Mouse (Mus musculus) embryonic stem cell, embryonic (primary cell): ENCODE data around the gene Gli3.

Experiments used
- CTCF ChIA-PET, 4 experiments: fragments of 300-600 bp in 2 of 4; fragments of 350-600 bp in 2 of 4; sonication (Branson Sonifier 250); formaldehyde crosslinking; loops; one replicate each; lab custom pipeline; 2022; ENCODE audit warnings: inconsistent platforms in 2 of 4; lab: Charles Lee
- POLR2A ChIA-PET, 4 experiments: fragments of 300-600 bp in 2 of 4; fragments of 350-600 bp in 2 of 4; sonication (Branson Sonifier 250); formaldehyde crosslinking; loops; one replicate each; lab custom pipeline; 2022; ENCODE audit warnings: antibody characterized with exemption in 4 of 4, inconsistent platforms in 1 of 4; lab: Charles Lee

Gli3 gene

DNA sequence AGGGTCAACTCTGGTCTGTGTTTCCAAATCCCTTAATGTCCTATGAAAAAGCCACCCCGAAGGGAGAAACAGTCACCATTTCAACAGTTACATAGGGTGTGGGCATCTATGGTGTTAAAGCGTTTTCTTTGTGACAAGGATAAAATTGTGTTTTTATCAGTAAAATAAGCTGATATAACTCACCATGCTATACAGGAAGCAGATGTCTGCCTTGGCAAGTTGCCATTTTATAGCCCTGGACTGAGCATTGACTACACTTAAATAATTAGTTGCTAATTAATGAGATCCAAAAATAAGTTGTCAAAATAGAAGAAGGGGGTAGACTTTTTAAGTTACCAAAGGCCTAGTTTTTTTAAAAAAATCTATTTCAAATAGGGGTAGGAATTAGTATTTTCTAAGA lies 11.4 kb downstream of the Gli3 start:
- CTCF ChIA-PET = no interaction called here
- POLR2A ChIA-PET = no interaction called here

DNA sequence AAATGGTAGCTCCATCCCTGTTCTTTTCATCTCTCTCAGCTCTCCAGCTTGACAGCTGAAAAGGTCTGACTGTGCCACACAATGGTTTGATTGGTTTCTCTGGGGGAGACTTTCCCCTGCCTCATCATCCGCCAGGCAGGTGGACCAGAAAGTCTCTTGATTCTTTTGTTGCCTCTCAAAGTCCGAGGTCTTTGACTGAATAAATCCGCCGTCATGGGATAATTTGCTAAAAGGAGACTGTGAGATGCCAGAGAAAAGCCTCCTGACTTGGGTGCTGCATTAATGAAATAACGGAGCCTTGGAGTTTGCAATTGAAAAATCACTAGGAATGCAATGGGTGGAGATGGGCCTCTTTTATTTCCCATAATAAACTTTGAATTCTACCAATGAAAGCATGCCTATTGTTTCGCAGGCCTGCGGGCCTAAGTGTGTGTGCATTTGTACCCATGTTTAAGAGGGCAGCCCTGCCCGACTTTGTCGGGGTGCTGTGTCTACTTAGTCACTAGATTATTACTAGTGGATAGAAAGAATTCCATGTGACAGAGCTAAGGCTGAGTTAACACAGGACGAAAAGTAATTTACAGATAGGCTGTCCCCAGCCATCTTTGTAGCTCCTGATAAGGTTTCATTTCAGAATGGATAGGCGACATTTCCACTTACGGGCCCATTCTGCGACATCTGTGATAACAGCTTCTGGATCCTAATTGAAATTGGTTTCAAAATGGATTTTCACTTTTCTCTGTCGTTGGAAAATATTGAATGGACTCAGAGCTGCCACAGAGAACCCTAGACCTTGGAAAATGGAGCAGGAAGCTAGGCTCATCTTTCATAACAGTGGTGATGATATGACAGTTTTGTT lies 23.2 kb downstream of the Gli3 start:
- CTCF ChIA-PET = no interaction called here

DNA sequence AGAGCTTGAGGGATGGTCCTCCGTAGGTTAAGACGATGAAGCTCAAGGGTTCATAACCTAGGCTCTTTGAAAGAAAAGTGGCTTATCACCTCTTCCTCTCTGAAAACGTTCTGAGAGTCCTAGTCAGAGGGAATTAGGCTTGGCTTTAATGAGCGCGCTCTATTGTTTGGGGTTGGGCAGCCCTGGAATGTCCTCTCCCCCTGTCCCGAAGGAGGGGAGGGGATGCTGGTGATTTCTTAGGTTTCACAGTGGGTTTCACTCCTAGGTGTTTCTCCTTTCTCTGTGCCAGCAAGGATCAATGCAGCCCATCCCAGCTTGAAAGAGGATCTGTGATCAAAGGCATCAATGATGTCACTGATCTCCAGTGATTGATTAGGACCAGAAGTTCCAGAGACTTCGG lies 24.3 kb downstream of the Gli3 start:
- ChIA-PET CTCF (no interaction called here), POLR2A (no interaction called here)

More for the DNA sequence above, 23.2 kb downstream of the Gli3 start:
- POLR2A ChIA-PET = interaction anchor here in 2 of 4 experiments (0.7 to 1.4 kb wide), 2 partner anchors 18 to 1382 kb away, joined by 3 read pairs; no protein-coding TSS in a partner anchor

DNA sequence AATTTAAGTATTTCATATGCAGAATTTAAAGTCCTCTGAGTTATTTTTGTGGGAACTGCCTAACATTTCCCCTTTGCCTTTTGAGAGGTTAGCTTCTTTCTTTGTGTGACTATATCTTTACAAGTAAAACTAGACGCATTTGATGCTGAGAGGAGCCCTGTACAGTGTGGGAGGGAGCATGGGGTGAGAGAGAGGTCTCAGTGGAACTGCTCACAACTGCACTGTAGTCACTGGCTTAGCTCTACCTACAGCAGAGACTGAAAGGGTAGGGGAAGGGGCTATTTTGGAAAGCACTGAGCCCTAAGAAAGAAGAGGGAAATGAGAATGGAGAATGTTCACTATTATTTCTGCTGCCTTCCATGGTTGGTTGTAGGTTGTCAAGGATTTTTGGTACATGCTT lies 25.0 kb downstream of the Gli3 start:
- ChIA-PET POLR2A (interaction anchor here in 1 of 4 experiments (0.6 kb wide), 1 partner anchor 119 kb away, joined by 4 read pairs; no protein-coding TSS in a partner anchor), CTCF (no interaction called here)

DNA sequence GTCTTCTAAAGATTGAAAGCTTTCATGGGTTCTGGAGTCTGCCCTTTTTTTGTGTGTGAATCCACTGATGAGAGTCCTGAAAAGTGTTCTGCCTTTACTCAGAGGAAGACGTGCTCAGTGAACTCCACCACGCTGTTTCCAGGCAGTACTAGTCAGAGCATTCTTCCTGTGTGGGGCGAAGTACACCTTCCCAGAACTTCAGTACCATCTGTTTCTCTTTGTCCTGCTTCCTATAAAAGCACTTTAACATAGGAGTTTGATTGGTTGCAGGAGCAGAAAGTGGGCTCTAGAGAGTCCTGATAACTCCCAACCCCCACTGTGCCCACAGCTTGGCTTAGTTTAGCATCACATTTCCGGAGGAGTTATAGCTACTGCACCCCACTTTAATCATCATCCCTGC lies 32.8 kb downstream of the Gli3 start:
- POLR2A ChIA-PET = no interaction called here
- CTCF ChIA-PET = no interaction called here

DNA sequence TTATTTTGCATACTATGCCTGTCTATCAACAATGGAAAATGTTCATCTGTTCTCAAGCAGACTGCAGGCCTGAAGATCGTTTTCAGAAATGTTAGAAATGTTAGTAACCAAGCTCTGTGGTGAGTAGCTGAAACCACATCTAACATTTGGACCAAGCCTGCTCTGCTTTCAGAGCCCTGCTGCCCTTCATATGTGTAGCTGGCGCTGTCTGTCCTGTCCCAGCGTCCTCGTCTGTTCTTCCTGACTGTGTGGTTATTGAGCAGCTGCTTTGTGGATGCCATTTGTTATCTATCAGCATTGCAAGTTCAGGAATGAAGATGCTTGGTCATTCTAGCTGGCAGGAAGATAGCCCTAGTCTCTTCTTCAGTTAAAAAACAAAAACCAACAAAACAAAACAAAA lies 35.3 kb downstream of the Gli3 start:
- POLR2A ChIA-PET = no interaction called here
- CTCF ChIA-PET = no interaction called here

DNA sequence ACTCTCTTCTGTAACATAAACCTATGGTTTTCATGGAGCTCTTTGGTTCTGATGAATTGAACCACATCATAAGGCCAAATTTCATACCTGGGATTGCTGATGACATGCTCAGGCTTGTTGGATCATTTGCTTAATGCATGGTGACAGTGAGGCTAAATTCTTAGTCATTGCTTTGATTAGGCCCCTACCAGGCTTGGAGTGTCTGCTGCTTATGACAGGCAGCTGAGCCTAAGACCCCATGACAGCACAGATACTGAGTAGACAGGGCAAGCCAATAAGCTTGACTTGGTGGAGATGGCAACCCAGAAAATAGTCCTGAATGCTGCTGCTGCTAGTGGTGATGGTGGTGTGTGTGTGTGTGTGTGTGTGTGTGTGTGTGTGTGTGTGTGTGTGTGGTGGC lies 47.9 kb downstream of the Gli3 start:
- CTCF ChIA-PET = no interaction called here
- POLR2A ChIA-PET = interaction anchor here in 1 of 4 experiments (0.6 kb wide), 1 partner anchor 243 kb away, joined by 3 read pairs; no protein-coding TSS in a partner anchor

DNA sequence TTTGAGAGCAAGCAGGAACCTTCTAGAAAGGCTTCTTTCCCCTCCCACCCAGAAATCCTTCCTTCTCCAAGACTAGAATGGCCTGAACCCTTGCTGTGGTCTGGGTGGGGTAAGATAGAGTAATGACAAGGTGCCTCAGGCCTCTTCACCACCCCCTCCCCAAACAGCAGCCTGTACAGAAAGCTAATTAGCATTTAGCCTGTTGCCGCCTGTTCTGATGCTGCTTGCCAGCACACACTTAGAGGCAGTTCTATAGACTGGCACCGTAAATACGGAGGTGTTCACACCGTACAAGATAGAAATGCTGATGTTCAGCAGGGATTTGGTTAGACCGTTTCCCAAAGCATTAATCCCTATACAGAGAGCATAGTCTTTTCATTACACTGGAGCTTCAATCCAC lies 50.1 kb downstream of the Gli3 start:
- ChIA-PET CTCF (no interaction called here), POLR2A (interaction anchor here in 1 of 4 experiments (0.5 kb wide), 1 partner anchor 28 kb away, joined by 3 read pairs; no protein-coding TSS in a partner anchor)

DNA sequence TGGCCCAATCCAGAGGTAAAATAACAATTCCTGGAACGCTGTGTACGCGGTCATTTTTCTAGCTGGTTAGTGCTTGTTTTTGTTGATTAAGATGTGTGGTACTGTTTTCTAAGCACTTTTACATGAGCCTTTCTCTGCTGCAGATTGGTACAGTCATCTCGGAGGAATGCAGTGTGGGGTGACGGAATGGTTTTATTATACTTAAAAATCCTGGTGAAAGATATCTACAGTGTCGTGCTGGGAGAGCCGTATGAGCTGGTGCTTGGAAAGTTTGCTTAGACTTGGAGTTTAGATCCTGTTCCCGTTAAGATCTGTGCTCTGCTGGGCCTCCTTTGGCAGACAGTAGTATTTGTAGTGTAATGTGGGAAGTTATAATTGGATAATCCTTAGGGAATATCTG lies 51.0 kb downstream of the Gli3 start:
- ChIA-PET CTCF (no interaction called here), POLR2A (interaction anchor here in 1 of 4 experiments (0.8 kb wide), 1 partner anchor 285 kb away, joined by 4 read pairs; no protein-coding TSS in a partner anchor)

DNA sequence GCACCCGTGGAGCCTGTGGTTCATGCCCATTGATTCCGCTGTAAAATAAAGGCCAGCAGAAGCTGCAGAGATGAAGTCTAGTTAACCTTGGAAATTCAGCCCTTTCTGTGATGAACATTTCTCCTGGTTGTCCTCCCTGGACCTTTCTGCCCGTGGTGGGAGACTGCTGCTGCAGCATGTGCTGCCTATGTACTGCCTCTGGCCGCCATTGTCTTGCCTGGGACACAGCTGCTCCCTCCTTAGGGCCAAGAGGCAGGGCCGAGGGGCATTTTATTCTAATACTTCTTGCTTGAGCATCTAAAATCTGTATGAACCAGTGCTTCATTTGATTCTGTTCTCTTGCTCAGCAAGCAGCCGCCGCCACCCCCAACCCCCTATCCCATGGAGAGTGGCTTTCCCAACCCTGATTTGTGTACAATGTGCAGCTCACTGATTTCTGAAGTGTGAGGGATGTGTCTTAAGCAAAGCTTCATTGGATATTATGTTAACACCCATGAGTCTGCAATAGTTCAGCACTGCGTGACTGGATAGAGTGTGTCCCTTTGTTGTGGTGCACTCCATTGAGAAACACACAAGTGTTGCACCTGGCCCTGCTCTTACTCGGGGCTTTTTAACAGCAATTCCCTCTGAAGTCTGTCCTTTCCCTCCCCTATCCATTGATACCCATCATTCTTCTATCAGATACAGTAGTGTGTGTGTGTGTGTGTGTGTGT lies 54.2 kb downstream of the Gli3 start:
- CTCF ChIA-PET = interaction anchor here in 1 of 4 experiments (0.7 kb wide), 1 partner anchor 27 kb away, joined by 3 read pairs; no protein-coding TSS in a partner anchor
- POLR2A ChIA-PET = interaction anchor here in 1 of 4 experiments (0.9 kb wide), 1 partner anchor 28 kb away, joined by 3 read pairs; no protein-coding TSS in a partner anchor

DNA sequence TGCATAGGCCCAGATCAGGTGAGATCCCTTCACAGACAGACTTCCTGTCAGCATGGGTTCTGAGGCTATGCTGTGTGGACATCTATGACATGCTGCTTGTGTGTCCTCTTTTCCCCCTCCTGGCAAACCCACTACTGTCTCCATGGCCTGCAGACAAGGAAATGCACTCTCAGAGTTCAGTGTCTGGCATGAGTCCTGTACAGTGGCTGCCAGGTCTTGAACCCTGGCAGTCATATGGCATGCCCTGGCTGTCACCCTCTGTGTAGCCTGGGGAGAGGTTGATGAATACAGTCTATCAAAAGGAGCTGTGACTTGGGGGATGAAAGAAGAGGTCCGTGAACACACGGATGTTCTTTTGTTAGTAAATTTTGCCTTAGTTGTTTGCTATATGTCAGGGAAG lies 57.3 kb downstream of the Gli3 start:
- CTCF ChIA-PET = no interaction called here
- POLR2A ChIA-PET = no interaction called here

DNA sequence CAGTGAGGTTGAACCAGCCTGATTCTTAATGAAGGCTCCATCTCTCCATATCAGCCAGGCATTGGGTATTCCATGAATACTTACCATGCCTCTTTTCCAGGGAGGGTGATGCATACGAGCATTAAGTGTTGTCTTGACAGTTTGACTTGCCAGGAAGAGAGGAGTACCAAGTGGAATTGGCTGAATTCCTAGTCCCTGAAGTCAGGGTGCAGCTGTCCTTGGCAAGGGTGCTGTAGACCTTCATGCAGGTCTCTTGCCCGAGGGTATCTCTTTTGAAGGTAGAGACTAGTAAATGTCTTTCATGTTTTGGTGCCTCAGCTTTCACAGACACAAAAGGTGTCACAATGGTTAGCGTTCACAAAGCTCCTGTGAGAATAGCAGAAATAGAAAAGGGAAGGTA lies 59.1 kb downstream of the Gli3 start:
- ChIA-PET CTCF (no interaction called here), POLR2A (interaction anchor here in 1 of 4 experiments (0.7 kb wide), 1 partner anchor 23 kb away, joined by 3 read pairs; no protein-coding TSS in a partner anchor)

DNA sequence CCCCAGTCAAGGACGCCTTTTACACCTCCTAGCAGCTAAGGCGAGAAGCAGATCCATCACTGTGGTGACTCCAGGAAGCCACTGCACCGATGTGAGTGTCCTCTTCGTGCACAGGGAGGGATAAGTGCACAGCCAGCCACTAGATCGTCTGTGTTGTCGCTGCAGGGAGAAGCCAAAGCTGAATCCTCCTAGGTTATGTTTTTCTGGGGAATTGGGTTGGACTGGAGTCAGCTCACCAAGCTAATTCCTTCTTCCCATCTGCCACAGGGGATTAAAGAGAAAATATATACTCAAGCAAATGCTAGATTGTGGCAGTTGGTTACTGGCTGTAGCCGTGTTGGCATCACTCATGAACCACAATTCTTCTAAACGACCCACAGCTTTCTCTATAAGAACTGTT lies 61.2 kb downstream of the Gli3 start:
- POLR2A ChIA-PET = interaction anchor here in 1 of 4 experiments (1.2 kb wide), 1 partner anchor 19 kb away, joined by 4 read pairs; no protein-coding TSS in a partner anchor
- CTCF ChIA-PET = no interaction called here

DNA sequence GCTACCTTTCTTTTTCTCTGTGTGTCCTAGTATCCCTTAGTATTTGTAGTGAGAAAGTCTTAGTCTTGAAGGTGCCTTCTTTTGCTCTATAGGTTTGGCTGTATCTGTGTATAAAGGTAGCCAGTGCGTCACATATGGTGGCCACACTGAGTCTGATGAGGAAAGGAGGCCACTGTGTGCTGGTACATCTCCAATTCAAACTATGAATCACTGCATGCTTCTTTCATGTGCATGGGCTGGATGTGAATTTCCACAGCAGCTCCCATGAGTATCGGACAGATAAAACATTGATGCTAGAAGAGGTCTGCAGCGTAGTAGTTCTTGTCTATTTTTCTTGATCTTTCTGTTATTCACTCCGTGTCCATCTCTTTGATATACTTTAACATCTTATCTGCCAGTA lies 63.7 kb downstream of the Gli3 start:
- CTCF ChIA-PET = interaction anchor here in 1 of 4 experiments (0.6 kb wide), 1 partner anchor 229 kb away, joined by 3 read pairs; no protein-coding TSS in a partner anchor

DNA sequence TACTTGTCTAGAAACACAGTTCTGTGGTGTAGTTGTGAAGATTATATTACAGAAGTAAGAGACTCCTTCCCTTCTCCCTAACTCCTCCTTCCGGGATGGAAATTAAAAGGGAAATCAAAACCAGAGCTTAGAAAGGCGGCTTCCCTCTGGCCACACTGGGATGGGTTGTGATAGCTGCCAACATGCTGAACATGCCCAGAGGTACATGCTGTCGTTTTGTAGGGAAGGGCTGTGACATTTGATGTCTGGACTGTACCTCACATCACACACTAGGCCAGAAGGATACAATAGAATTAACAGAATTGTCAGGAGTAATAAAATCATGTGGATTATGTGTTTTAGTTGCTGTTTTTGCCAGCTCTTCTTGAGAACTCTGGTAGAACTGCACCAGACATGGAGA lies 68.5 kb downstream of the Gli3 start:
- POLR2A ChIA-PET = no interaction called here

More for the DNA sequence above, 63.7 kb downstream of the Gli3 start:
- POLR2A ChIA-PET = no interaction called here

DNA sequence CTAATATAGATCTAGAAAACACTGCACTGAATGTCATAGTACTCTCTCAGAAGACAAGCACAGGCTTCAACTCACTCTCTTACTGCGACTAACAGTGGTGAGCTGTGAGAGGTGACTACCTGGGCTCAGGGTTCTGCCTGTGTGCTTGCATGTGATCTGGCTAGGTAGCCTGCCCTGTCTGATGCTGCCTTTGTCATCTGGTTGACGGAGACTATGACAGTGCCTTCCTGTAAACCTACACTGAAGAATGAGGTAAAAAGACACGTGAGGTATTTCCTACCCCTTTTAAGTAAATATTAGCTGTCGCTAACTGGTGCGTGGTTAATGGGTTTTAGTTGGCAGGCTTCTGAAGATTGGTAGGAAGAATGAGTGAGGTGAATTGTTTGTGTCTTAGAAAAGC lies 74.2 kb downstream of the Gli3 start:
- CTCF ChIA-PET = no interaction called here
- POLR2A ChIA-PET = no interaction called here

More for the DNA sequence above, 68.5 kb downstream of the Gli3 start:
- CTCF ChIA-PET = no interaction called here

DNA sequence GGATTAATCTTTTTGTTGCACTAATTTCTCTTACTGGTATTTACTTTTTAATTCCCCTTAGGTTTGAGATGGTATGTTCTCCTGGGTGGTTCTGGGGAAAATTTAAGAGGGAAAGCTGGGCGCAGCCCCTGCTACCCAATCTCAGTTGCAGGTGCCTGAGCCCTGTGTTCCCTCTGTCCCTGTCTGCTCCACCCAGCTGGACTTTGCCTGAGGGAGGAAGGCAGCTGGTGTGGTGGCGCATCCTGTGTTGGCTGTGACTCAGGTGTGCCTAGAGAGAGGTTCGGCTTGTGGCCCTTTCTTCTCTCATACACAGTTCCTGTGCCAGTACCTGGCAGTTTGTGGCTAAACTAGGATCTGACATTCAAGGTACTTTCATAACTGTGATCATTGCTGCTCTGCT lies 74.6 kb downstream of the Gli3 start:
- POLR2A ChIA-PET = no interaction called here
- CTCF ChIA-PET = no interaction called here

DNA sequence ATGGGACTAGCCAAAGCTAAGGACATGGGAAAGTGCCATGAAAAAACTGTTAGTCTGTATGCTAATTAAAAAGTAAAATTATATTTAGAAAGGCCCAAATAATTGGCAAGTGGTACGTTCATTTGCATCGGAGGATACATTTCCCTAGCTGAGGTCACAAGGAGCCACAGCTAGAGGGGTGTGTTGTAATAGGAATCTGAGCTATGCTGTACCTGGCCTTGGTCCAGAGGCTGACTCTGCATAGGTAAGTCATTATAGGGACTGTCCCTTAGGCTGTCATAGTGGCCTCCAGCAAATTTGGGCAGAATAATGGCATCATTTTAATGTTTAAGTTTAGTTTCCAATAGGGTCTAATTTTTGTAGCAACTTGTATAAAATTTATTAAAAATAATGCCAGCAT lies 75.4 kb downstream of the Gli3 start:
- ChIA-PET CTCF (no interaction called here), POLR2A (no interaction called here)

DNA sequence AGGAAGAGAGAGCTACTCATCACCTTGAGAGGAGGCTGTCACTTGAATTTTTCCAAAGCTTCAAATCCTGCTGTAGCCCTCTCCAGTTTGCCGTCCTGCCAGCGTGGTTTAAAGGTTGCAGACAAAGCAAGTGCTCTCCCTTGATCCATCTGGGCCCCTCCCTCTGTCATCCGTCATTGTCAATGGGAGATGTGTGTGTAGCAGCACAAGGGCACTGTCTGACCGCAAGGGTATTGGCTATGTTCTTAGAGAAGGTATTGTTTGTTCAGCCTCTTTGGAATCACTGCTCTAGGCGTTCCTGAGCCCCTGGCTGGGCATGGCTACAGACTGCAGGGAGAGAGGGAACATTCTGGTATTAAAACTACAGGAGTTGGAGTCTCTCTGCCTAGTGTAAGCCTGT lies 79.0 kb downstream of the Gli3 start:
- POLR2A ChIA-PET = interaction anchor here in 1 of 4 experiments (0.6 kb wide), 1 partner anchor 9 kb away, joined by 6 read pairs; no protein-coding TSS in a partner anchor
- CTCF ChIA-PET = no interaction called here
